Mouse (Mus musculus) myocyte (in vitro differentiated cells): Measurements from ENCODE around the gene Nup210. TPM values are rescaled to one million over a fixed set of nuclear protein-coding genes. Genes with fewer than 3 reads are reported as not detected.
"Not testable (repeated sequence)": the region's sequence is repeated elsewhere in the genome, so short reads cannot be mapped to it uniquely, and the experiment has no call there.

Experiments used
- H3K27me3 ChIP-seq: one replicate; pipeline ENCODE4 v1.6.1; 2011; ENCODE audit not compliant: control insufficient read depth, insufficient read depth, insufficient read length
- H3K36me3 ChIP-seq: one replicate; pipeline ENCODE4 v1.6.1; 2011; ENCODE audit not compliant: control insufficient read depth, insufficient read depth
- H3K4me2 ChIP-seq: one replicate; pipeline ENCODE4 v1.6.1; 2011; ENCODE audit warnings: low read depth, control low read depth
- H3K4me3 ChIP-seq: one replicate; pipeline ENCODE4 v1.5.1; 2011; ENCODE audit warnings: mild to moderate bottlenecking, control low read depth, moderate library complexity
- H3K79me2 ChIP-seq: one replicate; pipeline ENCODE4 v1.6.1; 2011; ENCODE audit not compliant: control insufficient read depth, insufficient read depth
- H3ac ChIP-seq: one replicate; pipeline ENCODE4 v1.6.1; 2011; ENCODE audit not compliant: control insufficient read depth, insufficient read length
- CEBPB ChIP-seq: IDR thresholded peaks from 2 replicates; pipeline ENCODE4 v1.6.1; 2011; ENCODE audit warnings: mild to moderate bottlenecking, moderate library complexity; ENCODE audit not compliant: poor library complexity, insufficient read depth, severe bottlenecking
- E2F4 ChIP-seq: IDR thresholded peaks from one replicate; pipeline ENCODE4 v1.6.1; 2011; ENCODE audit warnings: mild to moderate bottlenecking, control low read depth, moderate library complexity; ENCODE audit not compliant: insufficient read depth
- MAX ChIP-seq: IDR thresholded peaks from one replicate; pipeline ENCODE4 v1.6.1; 2011; ENCODE audit warnings: low read depth, mild to moderate bottlenecking, control low read depth
- MYOD1 ChIP-seq, 3 experiments: IDR thresholded peaks; one replicate each; pipeline ENCODE4 v1.6.1; 2011; ENCODE audit warnings: control low read depth in 2 of 3, low read depth in 2 of 3, mild to moderate bottlenecking in 2 of 3, moderate library complexity in 1 of 3; ENCODE audit not compliant: insufficient read length in 2 of 3, control insufficient read depth in 1 of 3
- MYOG ChIP-seq, 3 experiments: IDR thresholded peaks; one replicate each; pipeline ENCODE4 v1.6.1; 2011; ENCODE audit warnings: control low read depth in 2 of 3, low read depth in 2 of 3, mild to moderate bottlenecking in 2 of 3; ENCODE audit not compliant: insufficient read length in 2 of 3, control insufficient read depth in 1 of 3, insufficient read depth in 1 of 3
- POLR2A ChIP-seq: IDR thresholded peaks from one replicate; pipeline ENCODE4 v1.6.1; 2011; ENCODE audit warnings: low read depth, mild to moderate bottlenecking, control low read depth, moderate library complexity; ENCODE audit not compliant: insufficient read length
- POLR2AphosphoS2 ChIP-seq: IDR thresholded peaks from one replicate; pipeline ENCODE4 v1.6.1; 2011; ENCODE audit warnings: low read depth, control low read depth; ENCODE audit not compliant: insufficient read length
- REST ChIP-seq: IDR thresholded peaks from one replicate; pipeline ENCODE4 v1.6.1; 2011; ENCODE audit warnings: mild to moderate bottlenecking, control low read depth, moderate library complexity; ENCODE audit not compliant: insufficient read depth, insufficient read length
- SRF ChIP-seq: IDR thresholded peaks from one replicate; pipeline ENCODE4 v1.6.1; 2011; ENCODE audit warnings: low read depth; ENCODE audit not compliant: control insufficient read depth, insufficient read length
- TCF12 ChIP-seq: IDR thresholded peaks from one replicate; pipeline ENCODE4 v1.6.1; 2011; ENCODE audit warnings: mild to moderate bottlenecking, control low read depth; ENCODE audit not compliant: poor library complexity, insufficient read depth, severe bottlenecking
- TCF3 ChIP-seq: IDR thresholded peaks from one replicate; pipeline ENCODE4 v1.6.1; 2011; ENCODE audit warnings: low read depth, control low read depth; ENCODE audit not compliant: insufficient read length
- USF1 ChIP-seq: IDR thresholded peaks from one replicate; pipeline ENCODE4 v1.6.1; 2011; ENCODE audit warnings: low read depth, mild to moderate bottlenecking, control low read depth, moderate library complexity
- polyA plus RNA-seq: library from polyadenylated mRNA; unstranded; fragments of >200 nt; fragmentation: generic; extraction: Trizol; gene quantifications from one replicate; pipeline ENCODE4 v1.2.1, GENCODE M21; 2012; ENCODE audit warnings: missing spikeins

Nup210 gene
- polyA plus RNA-seq, 1 experiment: 0.31 TPM

DNA sequence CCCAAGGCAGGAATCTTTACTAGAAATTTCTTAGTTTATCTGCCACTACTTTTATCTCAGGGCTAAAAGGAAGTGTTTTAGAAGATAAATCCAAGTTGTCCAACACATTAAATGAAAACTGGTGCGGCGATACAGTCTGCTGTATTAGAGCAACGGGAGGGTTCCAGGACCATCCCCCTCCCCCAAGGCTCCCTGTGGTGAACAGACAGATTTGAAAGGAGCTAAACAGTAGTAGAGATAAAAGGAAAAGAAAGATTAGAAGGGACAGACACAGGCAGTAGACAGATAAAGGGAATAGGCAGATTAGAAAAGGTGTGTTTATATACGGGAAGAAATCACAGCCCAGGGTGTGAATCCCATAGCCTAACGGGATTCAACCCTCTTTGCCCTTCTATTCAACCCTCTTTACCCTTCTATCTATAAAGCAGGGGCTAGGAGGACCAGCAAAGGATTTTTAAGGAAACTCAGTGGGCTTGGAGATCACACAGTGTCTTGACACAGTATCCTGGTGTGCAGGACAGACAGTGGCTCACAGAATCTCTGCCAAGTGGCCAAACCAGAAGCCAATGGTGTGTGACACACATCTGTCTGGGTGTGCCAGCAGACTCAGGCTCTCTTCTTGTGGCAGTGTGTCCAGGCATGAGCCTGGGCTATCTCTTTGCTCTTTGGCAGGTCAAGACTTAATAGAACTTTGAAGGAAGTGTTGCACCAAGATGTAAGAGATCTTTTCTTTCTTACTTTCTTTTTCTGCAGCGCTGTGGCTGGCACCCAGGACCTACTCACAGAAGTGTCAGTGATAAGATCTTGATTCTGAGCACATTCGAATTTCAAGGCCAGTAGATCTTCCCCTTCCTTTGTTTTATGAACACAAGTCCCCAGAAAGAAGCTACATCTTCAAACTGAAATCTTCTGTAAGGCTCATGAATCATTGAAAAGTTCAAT lies 7.9 kb upstream of the Nup210 start:
- Histone ChIP-seq H3K27me3 (peaks cover 18% of the 10 kb centered on the region), H3K4me2 (no peak overlapping the region), H3K79me2 (no peaks in the 10 kb centered on the region), H3ac (no peak overlapping the region), H3K4me3 (no peak overlapping the region), H3K36me3 (no peaks in the 10 kb centered on the region)
- no peak for TF ChIP-seq POLR2A
- no peak for TF ChIP-seq TCF3
- TF ChIP-seq USF1: no peak

DNA sequence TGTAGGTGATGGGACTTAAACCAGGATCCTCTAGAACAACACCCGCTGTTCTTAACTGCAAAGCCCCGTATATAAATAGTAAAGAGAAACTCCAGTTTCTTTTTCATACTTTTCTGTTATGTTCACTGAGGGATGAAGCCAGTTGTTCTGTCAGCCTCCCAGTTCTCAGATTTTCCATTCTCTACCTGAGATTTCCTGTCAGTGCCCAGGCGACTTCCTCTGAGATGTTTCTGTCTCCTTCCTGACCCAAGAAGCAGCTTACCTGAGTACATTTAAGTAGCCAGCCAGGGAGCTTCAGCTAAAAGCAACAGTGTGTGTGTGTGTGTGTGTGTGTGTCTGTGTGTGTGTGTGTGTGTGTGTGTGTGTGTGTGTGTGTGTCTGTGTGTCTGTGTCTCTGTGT lies 6.8 kb upstream of the Nup210 start:
- Histone ChIP-seq H3K36me3 (no peaks in the 10 kb centered on the region), H3K27me3 (peaks cover 10% of the 10 kb centered on the region), H3K4me2 (no peak overlapping the region), H3K4me3 (no peak overlapping the region), H3ac (no peak overlapping the region), H3K79me2 (no peaks in the 10 kb centered on the region)
- no peak for TF ChIP-seq TCF12
- TF ChIP-seq E2F4: no peak
- no peak for TF ChIP-seq POLR2AphosphoS2
- no peak for TF ChIP-seq MYOD1 (IDR thresholded peaks at IDR 0.05; ENCODE audit: control insufficient read depth in 1 of 3, insufficient read length in 2 of 3, low read depth in 2 of 3)
- TF ChIP-seq CEBPB: no peak
- TF ChIP-seq POLR2A: no peak
- no peak for TF ChIP-seq SRF
- TF ChIP-seq MYOG (IDR thresholded peaks at IDR 0.05; ENCODE audit: control insufficient read depth in 1 of 3, insufficient read depth in 1 of 3, insufficient read length in 2 of 3, low read depth in 2 of 3): no peak
- TF ChIP-seq USF1: no peak
- no peak for TF ChIP-seq MAX
- no peak for TF ChIP-seq TCF3
- TF ChIP-seq REST: no peak

DNA sequence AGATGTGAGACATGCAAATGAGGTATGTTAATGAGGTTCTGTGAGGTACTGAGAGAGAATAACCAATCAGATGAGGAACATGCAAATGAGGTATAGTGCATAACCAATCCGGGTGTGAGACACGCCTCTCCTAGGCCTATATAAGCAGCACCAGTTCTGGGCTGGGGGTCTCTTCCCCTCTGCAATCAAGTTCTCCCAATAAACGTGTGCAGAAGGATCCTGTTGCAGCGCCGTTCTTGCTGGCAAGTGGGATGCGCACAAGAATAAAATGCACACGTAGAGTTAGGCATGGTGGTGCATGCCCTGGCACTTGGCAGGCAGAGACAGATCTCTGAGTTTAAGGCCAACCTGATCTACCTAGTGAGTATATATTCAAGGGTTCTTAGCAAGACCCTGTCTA lies 4.5 kb upstream of the Nup210 start:
- not testable (repeated sequence) for H3K4me3 ChIP-seq, H3ac ChIP-seq, H3K36me3 ChIP-seq, H3K79me2 ChIP-seq, H3K4me2 ChIP-seq, H3K27me3 ChIP-seq

DNA sequence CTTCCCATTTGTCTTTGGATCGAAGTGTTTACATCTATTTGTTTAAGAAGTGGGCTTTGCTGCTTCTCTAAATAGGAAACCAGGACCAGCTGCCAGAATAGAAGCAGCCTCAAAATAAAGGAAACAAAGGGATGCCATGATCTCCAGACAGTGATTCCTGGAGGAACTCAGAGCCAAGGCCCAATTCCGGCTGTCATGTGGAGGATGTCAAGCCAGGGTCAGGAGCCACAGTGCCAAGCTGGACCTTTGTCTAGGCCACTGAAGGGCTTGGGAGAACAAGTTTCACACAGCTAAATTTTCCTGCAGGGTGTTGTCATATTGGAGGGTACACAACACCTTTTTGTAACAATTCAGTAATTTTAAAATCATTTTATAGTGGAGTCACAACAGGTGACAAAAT lies 3.6 kb upstream of the Nup210 start:
- Histone ChIP-seq H3ac (no peak overlapping the region), H3K79me2 (no peaks in the 10 kb centered on the region), H3K27me3 (peaks cover 16% of the 10 kb centered on the region), H3K4me2 (no peak overlapping the region), H3K4me3 (no peak overlapping the region), H3K36me3 (no peaks in the 10 kb centered on the region)
- TF ChIP-seq MYOD1 (IDR thresholded peaks at IDR 0.05; ENCODE audit: control insufficient read depth in 1 of 3, insufficient read length in 2 of 3, low read depth in 2 of 3) (no peak), MYOG (IDR thresholded peaks at IDR 0.05; ENCODE audit: control insufficient read depth in 1 of 3, insufficient read depth in 1 of 3, insufficient read length in 2 of 3, low read depth in 2 of 3) (no peak), REST (no peak), CEBPB (no peak), TCF12 (no peak), SRF (no peak), E2F4 (no peak)

DNA sequence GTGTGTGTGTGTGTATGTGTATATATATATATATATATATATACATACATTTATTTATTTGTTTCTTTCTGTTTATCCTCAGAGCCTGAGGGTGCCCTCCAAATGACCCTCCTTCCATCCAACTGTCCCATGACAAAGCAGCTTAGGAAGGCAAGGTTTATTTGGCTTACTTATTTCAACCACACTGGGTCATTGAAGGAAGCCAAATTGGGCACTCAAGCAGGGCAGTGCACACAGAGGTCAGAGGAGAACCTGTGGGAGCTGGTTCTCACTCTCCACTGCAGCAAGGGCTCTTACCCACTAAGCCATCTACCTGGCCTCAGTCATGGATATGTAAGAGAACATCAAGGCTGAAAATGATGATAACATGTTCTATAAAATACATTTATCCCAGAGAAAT lies 1.9 kb upstream of the Nup210 start:
- H3ac ChIP-seq: no peak overlapping the region
- H3K79me2 ChIP-seq: no peaks in the 10 kb centered on the region
- H3K27me3 ChIP-seq: peaks cover 24% of the 10 kb centered on the region
- H3K4me2 ChIP-seq: no peak overlapping the region
- no peaks in the 10 kb centered on the region for H3K36me3 ChIP-seq
- no peak overlapping the region for H3K4me3 ChIP-seq
- TF ChIP-seq TCF12 (no peak), SRF (no peak), E2F4 (no peak), REST (no peak), POLR2A (no peak), CEBPB (no peak), MAX (no peak)
